Mouse (Mus musculus): ENCODE data around the gene Suox. TPM values are rescaled to one million over a fixed set of nuclear protein-coding genes. Genes with fewer than 3 reads are reported as not detected.
"Not testable (repeated sequence)": the region's sequence is repeated elsewhere in the genome, so short reads cannot be mapped to it uniquely, and the experiment has no call there.

Suox gene
- polyA plus RNA-seq, 1 experiment from 2014 or later = 15.3 TPM

DNA sequence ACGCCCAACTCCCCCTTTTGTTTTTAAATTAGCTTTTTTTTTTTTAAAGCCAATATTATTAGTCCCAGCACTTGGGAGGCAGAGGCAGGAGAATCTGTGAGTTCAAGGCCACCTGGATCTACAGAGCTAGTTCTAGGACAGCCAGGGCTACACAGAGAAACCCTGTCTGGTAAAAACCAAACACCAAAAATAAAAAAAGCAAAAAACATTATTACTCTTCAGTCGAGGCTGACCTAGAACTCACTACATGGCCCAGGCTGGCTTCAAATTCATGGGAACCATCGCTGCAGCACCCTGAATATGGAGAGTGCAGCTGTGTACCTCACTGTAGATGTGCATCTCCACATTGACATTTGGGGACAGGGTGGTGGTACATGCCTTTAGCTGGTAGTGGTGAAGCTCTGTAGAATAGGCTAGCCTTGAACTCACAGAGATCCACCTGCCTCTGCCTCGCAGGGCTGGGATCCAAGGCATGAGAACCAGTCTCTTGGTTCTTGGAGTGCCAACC is 50.7 kb downstream of the Suox start:
- not testable (repeated sequence) for H3K4me2 ChIP-seq (ENCODE audit: low read depth, low read length); H3K4me3 ChIP-seq (ENCODE audit: low read length); H3K9ac ChIP-seq (ENCODE audit: low read length); H3K27me3 ChIP-seq (ENCODE audit: control insufficient read depth, insufficient read depth, low read length); H3K27ac ChIP-seq (ENCODE audit: low read length); H3K4me1 ChIP-seq (ENCODE audit: control insufficient read depth, insufficient read depth, low read length); ATAC-seq (replicated peaks; ENCODE audit: extremely low read depth, insufficient read depth, low FRiP score); H3K9me3 ChIP-seq (replicated peaks; ENCODE audit: control insufficient read depth, low read length)
- peaks cover 20% of the 10 kb centered on the region for H3K36me3 ChIP-seq (ENCODE audit: control insufficient read depth, insufficient read depth)
- 82% methylated on average over 4 of the region's 4 CpGs for WGBS

DNA sequence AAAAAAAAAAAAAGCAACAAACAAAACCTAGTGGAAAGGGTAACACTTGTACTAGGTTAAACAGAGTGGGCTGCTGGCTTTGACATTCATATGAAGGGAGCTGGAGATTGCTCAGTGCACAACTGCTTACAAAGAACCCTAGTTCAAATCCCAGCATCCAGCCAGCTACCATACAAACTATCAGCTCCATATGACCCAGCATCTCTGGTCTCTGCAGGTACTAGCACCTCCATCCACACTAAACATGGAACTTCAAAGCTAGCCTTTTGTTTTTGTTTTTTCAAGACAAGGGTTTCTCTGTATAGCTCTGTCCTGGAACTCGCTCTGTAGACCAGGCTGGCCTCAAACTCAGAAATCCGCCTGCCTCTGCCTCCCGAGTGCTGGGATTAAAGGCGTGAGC is 51.2 kb downstream of the Suox start:
- Histone ChIP-seq H3K4me3 (ENCODE audit: low read length) (no peak overlapping the region), H3K4me2 (ENCODE audit: low read depth, low read length) (no peak overlapping the region), H3K27me3 (ENCODE audit: control insufficient read depth, insufficient read depth, low read length) (no peaks in the 10 kb centered on the region), H3K9me3 (replicated peaks; ENCODE audit: control insufficient read depth, low read length) (no peaks in the 10 kb centered on the region), H3K36me3 (ENCODE audit: control insufficient read depth, insufficient read depth) (peaks cover 20% of the 10 kb centered on the region), H3K9ac (ENCODE audit: low read length) (no peak overlapping the region), H3K4me1 (ENCODE audit: control insufficient read depth, insufficient read depth, low read length) (peaks cover 8% of the 10 kb centered on the region), H3K27ac (ENCODE audit: low read length) (no peak overlapping the region)
- ATAC-seq (replicated peaks; ENCODE audit: extremely low read depth, insufficient read depth, low FRiP score) = no peak
- 83% methylated on average over 4 of the region's 4 CpGs for WGBS

DNA sequence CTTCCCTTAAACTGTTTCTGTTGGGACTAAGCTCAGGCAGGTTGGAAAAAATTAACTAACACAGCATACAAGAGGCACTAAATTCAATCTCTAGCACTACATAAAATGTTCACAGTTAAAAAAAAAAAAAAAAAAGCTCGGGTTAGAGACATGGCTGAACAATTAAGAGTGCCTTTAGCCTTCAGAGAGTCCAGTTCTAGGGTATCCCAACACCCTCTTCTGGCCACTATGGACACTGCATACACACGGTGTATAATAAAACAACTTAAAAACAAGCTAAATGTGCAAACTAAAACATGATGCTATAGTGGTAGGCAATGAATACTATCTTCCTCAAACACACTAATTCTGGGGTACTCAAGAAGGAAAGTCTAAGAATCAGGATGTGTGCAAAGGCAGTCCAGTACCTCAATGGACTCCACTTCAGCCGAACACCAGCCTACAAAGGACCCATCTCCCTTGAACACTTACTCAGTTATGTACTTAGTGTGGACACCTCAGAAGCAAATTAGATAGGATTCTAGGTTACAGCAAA is 51.8 kb downstream of the Suox start:
- no peak for ATAC-seq (replicated peaks; ENCODE audit: extremely low read depth, insufficient read depth, low FRiP score)
- Histone ChIP-seq H3K4me3 (ENCODE audit: low read length) (no peak overlapping the region), H3K9me3 (replicated peaks; ENCODE audit: control insufficient read depth, low read length) (no peaks in the 10 kb centered on the region), H3K27me3 (ENCODE audit: control insufficient read depth, insufficient read depth, low read length) (no peaks in the 10 kb centered on the region), H3K27ac (ENCODE audit: low read length) (no peak overlapping the region), H3K9ac (ENCODE audit: low read length) (no peak overlapping the region), H3K36me3 (ENCODE audit: control insufficient read depth, insufficient read depth) (peaks cover 20% of the 10 kb centered on the region), H3K4me2 (ENCODE audit: low read depth, low read length) (no peak overlapping the region), H3K4me1 (ENCODE audit: control insufficient read depth, insufficient read depth, low read length) (peaks cover 8% of the 10 kb centered on the region)
- WGBS = 75% methylated on average over 3 of the region's 3 CpGs

GRCm38 (mm10) chr10:128620241-128620640 is 53.6 kb downstream of the Suox start:
- Histone ChIP-seq H3K9ac (ENCODE audit: low read length) (no peak overlapping the region), H3K4me1 (ENCODE audit: control insufficient read depth, insufficient read depth, low read length) (peaks cover 4% of the 10 kb centered on the region), H3K36me3 (ENCODE audit: control insufficient read depth, insufficient read depth) (peaks cover 18% of the 10 kb centered on the region), H3K9me3 (replicated peaks; ENCODE audit: control insufficient read depth, low read length) (no peaks in the 10 kb centered on the region), H3K27me3 (ENCODE audit: control insufficient read depth, insufficient read depth, low read length) (no peaks in the 10 kb centered on the region), H3K4me3 (ENCODE audit: low read length) (no peak overlapping the region), H3K27ac (ENCODE audit: low read length) (no peak overlapping the region), H3K4me2 (ENCODE audit: low read depth, low read length) (no peak overlapping the region)
- ATAC-seq (replicated peaks; ENCODE audit: extremely low read depth, insufficient read depth, low FRiP score) = no peak

Other genes starting within 250 kb of the Suox start
- 54.9 and 57.5 TPM in 2 replicates for gene Smarcc2, start 214.8 kb downstream of the Suox start, polyA plus RNA-seq (2015; fragmentation: Nextera tagmentation; extraction: Ambion mirVana)
- gene Myl6, start 179.9 kb downstream of the Suox start, polyA plus RNA-seq (2015; fragmentation: Nextera tagmentation; extraction: Ambion mirVana) = 945 and 1,125 TPM in 2 replicates
- gene Myl6b, start 175.4 kb downstream of the Suox start, polyA plus RNA-seq (2015; fragmentation: Nextera tagmentation; extraction: Ambion mirVana) = 4.2 and 4.4 TPM in 2 replicates
- 22.5 and 25.7 TPM in 2 replicates for gene Esyt1, start 148.2 kb downstream of the Suox start, polyA plus RNA-seq (2015; fragmentation: Nextera tagmentation; extraction: Ambion mirVana)
- gene Zc3h10, start 126.3 kb downstream of the Suox start, polyA plus RNA-seq (2015; fragmentation: Nextera tagmentation; extraction: Ambion mirVana) = 8.4 and 9.5 TPM in 2 replicates
- gene Rpl41, start 124.8 kb downstream of the Suox start, polyA plus RNA-seq (2015; fragmentation: Nextera tagmentation; extraction: Ambion mirVana) = 1,776 and 2,205 TPM in 2 replicates
- gene Pa2g4, start 108.1 kb downstream of the Suox start, polyA plus RNA-seq (2015; fragmentation: Nextera tagmentation; extraction: Ambion mirVana) = 125 and 150 TPM in 2 replicates
- gene Erbb3, start 84.4 kb downstream of the Suox start, polyA plus RNA-seq (2015; fragmentation: Nextera tagmentation; extraction: Ambion mirVana) = 3.9 and 5.4 TPM in 2 replicates
- 316 and 332 TPM in 2 replicates for gene Rps26, start 47.3 kb downstream of the Suox start, polyA plus RNA-seq (2015; fragmentation: Nextera tagmentation; extraction: Ambion mirVana)
- gene Ikzf4, start 28.1 kb downstream of the Suox start, polyA plus RNA-seq (2015; fragmentation: Nextera tagmentation; extraction: Ambion mirVana) = 1.1 and 1.5 TPM in 2 replicates
- 69.8 and 73.5 TPM in 2 replicates for gene Rab5b, start 22.2 kb upstream of the Suox start, polyA plus RNA-seq (2015; fragmentation: Nextera tagmentation; extraction: Ambion mirVana)
- 1.7 and 2.8 TPM in 2 replicates for gene Pmel, start 30.1 kb upstream of the Suox start, polyA plus RNA-seq (2015; fragmentation: Nextera tagmentation; extraction: Ambion mirVana)
- gene Cdk2, start 31.0 kb upstream of the Suox start, polyA plus RNA-seq (2015; fragmentation: Nextera tagmentation; extraction: Ambion mirVana) = 90.7 and 93.6 TPM in 2 replicates
- gene Dgka, start 70.8 kb upstream of the Suox start, polyA plus RNA-seq (2015; fragmentation: Nextera tagmentation; extraction: Ambion mirVana) = 9.5 and 12.3 TPM in 2 replicates
- 18.5 and 20.3 TPM in 2 replicates for gene Pym1, start 73.8 kb upstream of the Suox start, polyA plus RNA-seq (2015; fragmentation: Nextera tagmentation; extraction: Ambion mirVana)
- gene Mmp19, start 116.8 kb upstream of the Suox start, polyA plus RNA-seq (2015; fragmentation: Nextera tagmentation; extraction: Ambion mirVana) = 1.3 and 2.4 TPM in 2 replicates
- gene Dnajc14, start 130.0 kb upstream of the Suox start, polyA plus RNA-seq (2015; fragmentation: Nextera tagmentation; extraction: Ambion mirVana) = 40.3 and 42.2 TPM in 2 replicates
- 16.2 and 18.1 TPM in 2 replicates for gene Tmem198b, start 130.3 kb upstream of the Suox start, polyA plus RNA-seq (2015; fragmentation: Nextera tagmentation; extraction: Ambion mirVana)
- gene Sarnp, start 143.3 kb upstream of the Suox start, polyA plus RNA-seq (2015; fragmentation: Nextera tagmentation; extraction: Ambion mirVana) = 154 and 169 TPM in 2 replicates
- gene Ormdl2, start 147.6 kb upstream of the Suox start, polyA plus RNA-seq (2015; fragmentation: Nextera tagmentation; extraction: Ambion mirVana) = 41.4 and 43.0 TPM in 2 replicates
- 1.7 and 2.0 TPM in 2 replicates for gene Gdf11, start 217.6 kb upstream of the Suox start, polyA plus RNA-seq (2015; fragmentation: Nextera tagmentation; extraction: Ambion mirVana)
- gene Cd63, start 226.9 kb upstream of the Suox start, polyA plus RNA-seq (2015; fragmentation: Nextera tagmentation; extraction: Ambion mirVana) = 402 and 430 TPM in 2 replicates
- 13.0 and 14.6 TPM in 2 replicates for gene Rdh5, start 248.8 kb upstream of the Suox start, polyA plus RNA-seq (2015; fragmentation: Nextera tagmentation; extraction: Ambion mirVana)
- gene Bloc1s1, start 250.0 kb upstream of the Suox start, polyA plus RNA-seq (2015; fragmentation: Nextera tagmentation; extraction: Ambion mirVana) = 224 and 225 TPM in 2 replicates

All from heart, embryonic 16.5 days (tissue).